Mouse (Mus musculus): ENCODE measurements around the gene Vax2. TPM values are rescaled to one million over a fixed set of nuclear protein-coding genes. Genes with fewer than 3 reads are reported as not detected.

Vax2 gene
- polyA plus RNA-seq, 1 experiment from 2014 or later, result not detected

DNA sequence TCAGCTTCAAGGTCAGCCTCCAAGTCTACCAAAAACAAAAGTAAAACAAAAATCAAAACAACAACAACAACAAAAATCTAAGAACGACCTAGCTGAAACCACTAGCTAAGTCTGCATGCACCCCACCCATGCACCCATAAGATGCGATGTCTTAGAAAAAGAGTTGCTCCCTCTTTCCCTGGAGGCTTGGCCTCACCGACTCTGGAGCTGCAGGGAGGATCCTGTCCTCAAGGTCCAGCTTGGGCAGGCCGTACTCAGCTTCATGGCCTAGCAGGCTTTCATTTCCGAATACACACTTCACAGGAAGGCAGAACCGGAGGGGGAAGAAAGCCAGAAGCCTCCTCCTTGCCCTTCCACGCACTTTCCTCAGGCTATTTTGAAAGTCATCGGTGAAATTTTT, 6.0 kb downstream of the Vax2 start:
- no peak overlapping the region for H3K4me2 ChIP-seq (ENCODE audit: low read length)
- peaks cover 5% of the 10 kb centered on the region; the same call in 1 of the 2 replicates for H3K4me1 ChIP-seq (replicated peaks; ENCODE audit: insufficient read depth, low read length)
- 1% methylated on average over 8 of the region's 8 CpGs for WGBS
- no peak overlapping the region for H3K27ac ChIP-seq
- H3K36me3 ChIP-seq (ENCODE audit: insufficient read depth, low read length), result no peaks in the 10 kb centered on the region
- no peak for TF ChIP-seq CTCF (IDR thresholded peaks at IDR 0.05; ENCODE audit: low read depth)
- peaks cover 93% of the 10 kb centered on the region for H3K27me3 ChIP-seq (ENCODE audit: insufficient read depth, low read length)
- no peak overlapping the region for H3K9ac ChIP-seq (ENCODE audit: low read depth, low read length)
- H3K9me3 ChIP-seq (replicated peaks; ENCODE audit: low read length), result no peaks in the 10 kb centered on the region
- no peak for ATAC-seq (replicated peaks; ENCODE audit: low FRiP score, low read depth)
- DNase-seq (ENCODE audit: low spot score), result no peak
- no peak overlapping the region for H3K4me3 ChIP-seq (replicated peaks; ENCODE audit: low read depth, low read length)

DNA sequence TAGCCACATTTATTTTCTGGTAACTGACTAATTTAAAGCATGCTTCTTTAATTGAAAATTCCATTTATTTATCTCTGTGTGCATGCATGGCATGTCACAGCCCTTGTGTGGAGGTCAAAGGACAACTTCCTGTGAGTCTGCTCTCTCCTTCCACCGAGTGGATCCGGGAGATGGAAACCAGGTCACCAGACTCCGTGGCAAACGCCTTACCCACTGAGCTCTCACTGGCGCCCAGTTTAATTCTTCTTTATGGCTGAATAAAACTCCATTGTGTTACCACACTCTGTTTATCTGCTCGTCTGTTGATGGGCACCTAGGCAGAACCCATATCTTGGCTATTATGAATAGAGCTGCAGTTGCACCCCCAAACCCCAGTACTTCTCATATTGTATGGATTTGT, 11.5 kb downstream of the Vax2 start:
- Histone ChIP-seq H3K4me1 (replicated peaks; ENCODE audit: insufficient read depth, low read length) (no peaks in the 10 kb centered on the region), H3K9ac (ENCODE audit: low read depth, low read length) (no peak overlapping the region), H3K27ac (no peak overlapping the region), H3K4me3 (replicated peaks; ENCODE audit: low read depth, low read length) (no peak overlapping the region), H3K27me3 (ENCODE audit: insufficient read depth, low read length) (peaks cover 57% of the 10 kb centered on the region), H3K4me2 (ENCODE audit: low read length) (no peak overlapping the region), H3K9me3 (replicated peaks; ENCODE audit: low read length) (no peaks in the 10 kb centered on the region), H3K36me3 (ENCODE audit: insufficient read depth, low read length) (no peaks in the 10 kb centered on the region)
- 11% methylated on average over 6 of the region's 6 CpGs for WGBS
- ATAC-seq (replicated peaks; ENCODE audit: low FRiP score, low read depth) (no peak), DNase-seq (ENCODE audit: low spot score) (no peak)
- TF ChIP-seq CTCF (IDR thresholded peaks at IDR 0.05; ENCODE audit: low read depth), result no peak

DNA sequence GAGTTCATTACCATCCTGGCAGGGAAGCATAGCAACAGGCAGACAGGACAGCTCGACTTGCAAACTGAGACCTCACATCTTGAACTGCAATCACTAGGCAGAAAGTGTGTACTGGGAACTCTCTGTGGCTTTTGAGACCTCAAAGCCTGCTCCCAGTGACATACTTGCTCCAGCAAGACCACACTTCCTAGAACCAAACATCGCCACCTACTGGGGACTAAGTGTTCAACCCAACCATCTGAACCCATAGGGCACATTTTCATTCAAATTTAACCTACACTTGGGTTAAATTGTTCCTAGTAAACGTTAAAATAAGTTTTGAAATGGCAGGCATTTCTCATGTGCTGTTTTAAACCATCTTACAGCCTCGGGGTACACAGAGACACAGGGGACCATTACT, 16.1 kb downstream of the Vax2 start:
- Histone ChIP-seq H3K9ac (ENCODE audit: low read depth, low read length) (no peak overlapping the region), H3K9me3 (replicated peaks; ENCODE audit: low read length) (no peaks in the 10 kb centered on the region), H3K4me2 (ENCODE audit: low read length) (no peak overlapping the region), H3K4me1 (replicated peaks; ENCODE audit: insufficient read depth, low read length) (no peaks in the 10 kb centered on the region), H3K27me3 (ENCODE audit: insufficient read depth, low read length) (peaks cover 14% of the 10 kb centered on the region), H3K36me3 (ENCODE audit: insufficient read depth, low read length) (no peaks in the 10 kb centered on the region), H3K27ac (no peak overlapping the region), H3K4me3 (replicated peaks; ENCODE audit: low read depth, low read length) (no peak overlapping the region)
- peak; percentile 51 for TF ChIP-seq CTCF (IDR thresholded peaks at IDR 0.05; ENCODE audit: low read depth)
- ATAC-seq (replicated peaks; ENCODE audit: low FRiP score, low read depth), result no peak
- no peak for DNase-seq (ENCODE audit: low spot score)
- WGBS, result 45% methylated on average over 4 of the region's 4 CpGs

DNA sequence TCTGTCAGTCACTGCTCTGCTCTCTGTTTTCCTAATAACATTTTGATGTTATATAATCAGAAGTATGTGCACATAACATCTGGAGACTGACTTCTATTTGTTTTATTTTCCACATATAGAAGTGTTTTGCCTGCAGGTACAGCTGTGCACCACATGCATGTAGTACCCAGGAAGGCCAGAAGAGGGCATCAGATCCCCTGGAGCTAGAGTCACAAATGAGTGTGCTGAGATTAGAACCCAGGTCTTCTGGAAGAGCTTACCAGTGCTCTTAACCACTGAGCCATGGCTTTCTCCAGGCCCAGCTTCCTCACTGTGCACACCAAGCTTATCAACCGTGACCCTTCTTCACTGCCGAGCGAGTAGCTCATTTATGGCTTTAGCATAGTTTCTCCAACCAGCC, 17.4 kb downstream of the Vax2 start:
- DNase-seq (ENCODE audit: low spot score) (no peak), ATAC-seq (replicated peaks; ENCODE audit: low FRiP score, low read depth) (no peak)
- Histone ChIP-seq H3K4me1 (replicated peaks; ENCODE audit: insufficient read depth, low read length) (no peaks in the 10 kb centered on the region), H3K9me3 (replicated peaks; ENCODE audit: low read length) (no peaks in the 10 kb centered on the region), H3K9ac (ENCODE audit: low read depth, low read length) (no peak overlapping the region), H3K4me2 (ENCODE audit: low read length) (no peak overlapping the region), H3K4me3 (replicated peaks; ENCODE audit: low read depth, low read length) (no peak overlapping the region), H3K36me3 (ENCODE audit: insufficient read depth, low read length) (no peaks in the 10 kb centered on the region), H3K27ac (no peak overlapping the region), H3K27me3 (ENCODE audit: insufficient read depth, low read length) (peaks cover 3% of the 10 kb centered on the region)
- 59% methylated on average over 3 of the region's 3 CpGs for WGBS
- TF ChIP-seq CTCF (IDR thresholded peaks at IDR 0.05; ENCODE audit: low read depth), result peak; percentile 68

DNA sequence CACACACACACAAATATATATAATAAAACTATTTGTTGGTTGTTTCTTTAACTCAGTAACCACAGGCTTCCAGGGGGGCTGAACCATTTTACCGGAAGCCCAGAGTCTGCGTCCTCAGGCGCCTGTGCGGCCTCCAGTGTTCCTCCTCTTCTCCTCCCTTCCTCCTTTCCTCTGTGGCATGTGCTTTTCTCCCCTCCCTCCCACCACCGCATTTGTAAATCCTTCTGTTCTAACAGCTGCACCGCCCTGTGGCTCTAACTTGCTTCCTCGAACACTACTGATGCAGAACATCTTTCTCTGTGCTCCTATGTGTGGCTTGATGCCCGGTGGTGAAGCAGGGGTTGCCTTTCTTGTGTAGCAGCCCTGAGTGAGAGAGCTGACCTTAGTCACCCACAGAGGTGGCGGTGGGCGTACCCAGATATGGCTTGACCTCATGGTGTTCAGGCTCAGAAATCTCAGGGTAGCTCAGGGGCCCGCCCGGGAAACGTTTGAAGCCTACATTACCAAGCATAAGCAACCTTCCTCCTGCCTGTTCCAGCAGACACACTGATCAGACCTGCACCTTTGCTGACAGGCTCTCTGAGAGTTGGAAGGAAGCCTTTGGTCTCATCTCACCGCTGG, 18.4 kb downstream of the Vax2 start:
- 60% methylated on average over 14 of the region's 14 CpGs for WGBS
- no peak for DNase-seq (ENCODE audit: low spot score)
- no peak for ATAC-seq (replicated peaks; ENCODE audit: low FRiP score, low read depth)
- no peaks in the 10 kb centered on the region; the same call in 1 of the 2 replicates for H3K27me3 ChIP-seq (ENCODE audit: insufficient read depth, low read length)
- no peak for TF ChIP-seq CTCF (IDR thresholded peaks at IDR 0.05; ENCODE audit: low read depth)
- no peak overlapping the region for H3K27ac ChIP-seq
- no peak overlapping the region for H3K4me2 ChIP-seq (ENCODE audit: low read length)
- H3K9ac ChIP-seq (ENCODE audit: low read depth, low read length), result no peak overlapping the region
- no peaks in the 10 kb centered on the region for H3K4me1 ChIP-seq (replicated peaks; ENCODE audit: insufficient read depth, low read length)
- no peaks in the 10 kb centered on the region for H3K9me3 ChIP-seq (replicated peaks; ENCODE audit: low read length)
- no peaks in the 10 kb centered on the region for H3K36me3 ChIP-seq (ENCODE audit: insufficient read depth, low read length)
- no peak overlapping the region for H3K4me3 ChIP-seq (replicated peaks; ENCODE audit: low read depth, low read length)

DNA sequence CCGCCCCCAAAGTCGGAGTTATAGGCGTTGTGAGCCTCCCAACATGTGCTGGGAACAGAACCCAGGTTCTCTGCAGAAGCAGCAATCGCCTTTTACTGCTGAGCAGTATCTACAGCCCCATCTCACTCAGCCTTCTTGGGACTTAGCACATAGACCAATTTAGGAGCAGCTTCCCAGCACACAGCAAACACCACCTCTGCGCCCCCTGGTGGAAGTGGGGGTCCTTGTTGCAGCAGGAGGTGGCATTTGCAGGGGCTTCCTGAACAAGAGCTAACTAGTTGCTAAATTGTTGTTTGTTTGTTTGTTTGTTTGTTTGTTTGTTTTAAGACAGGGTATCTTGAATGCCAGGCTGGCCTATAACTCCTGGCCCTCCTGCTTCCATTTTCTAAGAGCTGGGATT, 20.1 kb downstream of the Vax2 start:
- DNase-seq (ENCODE audit: low spot score) (peak; percentile 76), ATAC-seq (replicated peaks; ENCODE audit: low FRiP score, low read depth) (no peak)
- Histone ChIP-seq H3K27me3 (ENCODE audit: insufficient read depth, low read length) (no peaks in the 10 kb centered on the region), H3K27ac (no peak overlapping the region), H3K9ac (ENCODE audit: low read depth, low read length) (no peak overlapping the region), H3K4me2 (ENCODE audit: low read length) (no peak overlapping the region), H3K36me3 (ENCODE audit: insufficient read depth, low read length) (no peaks in the 10 kb centered on the region), H3K4me3 (replicated peaks; ENCODE audit: low read depth, low read length) (no peak overlapping the region), H3K4me1 (replicated peaks; ENCODE audit: insufficient read depth, low read length) (no peaks in the 10 kb centered on the region), H3K9me3 (replicated peaks; ENCODE audit: low read length) (no peaks in the 10 kb centered on the region)
- TF ChIP-seq CTCF (IDR thresholded peaks at IDR 0.05; ENCODE audit: low read depth), result peak; percentile 80
- WGBS, result 29% methylated on average over 5 of the region's 5 CpGs

DNA sequence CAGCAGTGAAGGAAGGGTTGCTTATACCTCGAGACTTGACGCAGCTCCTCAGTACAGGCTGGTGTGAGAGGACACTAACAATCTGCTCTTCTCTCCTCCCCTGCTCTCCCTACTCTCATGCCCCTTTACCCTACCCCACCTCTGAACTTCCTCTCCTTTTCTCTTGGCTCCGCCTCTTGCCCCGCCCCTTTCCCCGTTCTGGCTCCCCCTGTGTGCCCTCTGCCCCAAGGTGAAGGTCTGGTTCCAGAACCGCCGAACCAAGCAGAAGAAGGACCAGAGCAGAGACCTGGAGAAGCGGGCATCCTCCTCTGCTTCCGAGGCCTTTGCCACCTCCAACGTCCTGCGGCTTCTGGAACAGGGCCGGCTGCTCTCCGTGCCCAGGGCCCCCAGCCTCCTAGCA, 26.2 kb downstream of the Vax2 start:
- H3K27me3 ChIP-seq (ENCODE audit: insufficient read depth, low read length), result no peaks in the 10 kb centered on the region
- DNase-seq (ENCODE audit: low spot score) (no peak), ATAC-seq (replicated peaks; ENCODE audit: low FRiP score, low read depth) (no peak)
- no peak overlapping the region for H3K27ac ChIP-seq
- 33% methylated on average over 12 of the region's 13 CpGs for WGBS
- H3K4me3 ChIP-seq (replicated peaks; ENCODE audit: low read depth, low read length), result no peak overlapping the region
- H3K9me3 ChIP-seq (replicated peaks; ENCODE audit: low read length), result no peaks in the 10 kb centered on the region
- no peak overlapping the region for H3K4me2 ChIP-seq (ENCODE audit: low read length)
- H3K9ac ChIP-seq (ENCODE audit: low read depth, low read length), result no peak overlapping the region
- TF ChIP-seq CTCF (IDR thresholded peaks at IDR 0.05; ENCODE audit: low read depth), result no peak
- no peaks in the 10 kb centered on the region for H3K4me1 ChIP-seq (replicated peaks; ENCODE audit: insufficient read depth, low read length)
- no peaks in the 10 kb centered on the region for H3K36me3 ChIP-seq (ENCODE audit: insufficient read depth, low read length)
